Mouse (Mus musculus) midbrain, embryonic 12.5 days (tissue): Measurements from ENCODE around the gene Gsdma. TPM values are rescaled to one million over a fixed set of nuclear protein-coding genes. Genes with fewer than 3 reads are reported as not detected.
"Not testable (repeated sequence)": the region's sequence is repeated elsewhere in the genome, so short reads cannot be mapped to it uniquely, and the experiment has no call there.

Experiments used
- ATAC-seq: fragments of 200-750 bp; cut with Nextera tagmentation; 2 replicates; pipeline ENCODE4 v1.8.0; 2017; ENCODE audit warnings: low read depth, moderate TSS enrichment, moderate library complexity; ENCODE audit not compliant: low FRiP score
- H3K27ac ChIP-seq: fragments of 300-500 bp; sonication (generic); replicated peaks from 2 replicates; pipeline ENCODE4 v1.5.1; 2016; ENCODE audit warnings: mild to moderate bottlenecking
- H3K27me3 ChIP-seq: fragments of 300-500 bp; sonication (generic); 2 replicates; pipeline ENCODE4 v1.6.1; 2016; ENCODE audit warnings: mild to moderate bottlenecking
- H3K36me3 ChIP-seq: fragments of 300-500 bp; sonication (generic); 2 replicates; pipeline ENCODE4 v1.6.1; 2016
- H3K4me1 ChIP-seq: fragments of 300-500 bp; sonication (generic); 2 replicates; pipeline ENCODE4 v1.6.1; 2016
- H3K4me2 ChIP-seq: fragments of 300-500 bp; sonication (generic); replicated peaks from 2 replicates; pipeline ENCODE4 v1.6.1; 2016; ENCODE audit warnings: mild to moderate bottlenecking, moderate library complexity
- H3K4me3 ChIP-seq: fragments of 300-500 bp; sonication (generic); 2 replicates; pipeline ENCODE4 v1.5.1; 2016; ENCODE audit warnings: mild to moderate bottlenecking
- H3K9ac ChIP-seq: fragments of 300-500 bp; sonication (generic); replicated peaks from 2 replicates; pipeline ENCODE4 v1.6.1; 2016; ENCODE audit warnings: mild to moderate bottlenecking, moderate library complexity
- H3K9me3 ChIP-seq: fragments of 300-500 bp; sonication (generic); 2 replicates; pipeline ENCODE4 v1.6.1; 2016; ENCODE audit warnings: mild to moderate bottlenecking
- WGBS: fragments of 180-500 bp; shearing (Covaris S2); methylation state at CpG from one replicate; pipeline ENCODE4 v1.1.7; 2016; 5-methylcytosine and 5-hydroxymethylcytosine counted together
- polyA plus RNA-seq: library from polyadenylated mRNA; unstranded; fragments of >200 nt; fragmentation: Nextera tagmentation; extraction: Ambion mirVana; gene quantifications from 2 replicates; pipeline ENCODE4 v1.2.1, GENCODE M21; 2016

The Gsdma gene
- not detected in 2 replicates for polyA plus RNA-seq

GRCm38 (mm10) chr11:98664091-98664490 is at the start of gene Gsdma:
Gsdma (plus strand) TSS chr11:98664351.
- ATAC-seq, result no peak
- Histone ChIP-seq H3K36me3 (no peaks in the 10 kb centered on the region), H3K4me3 (no peak within 1 kb of the TSS), H3K9ac (no peak within 1 kb of the TSS), H3K4me1 (no peaks in the 10 kb centered on the region), H3K9me3 (no peaks in the 10 kb centered on the region), H3K27me3 (peaks cover 30% of the 10 kb centered on the region), H3K27ac (no peak within 1 kb of the TSS), H3K4me2 (no peak within 1 kb of the TSS)
- 38% methylated on average over 4 of the region's 4 CpGs for WGBS

- H3K27me3 ChIP-seq, result no peaks in the 10 kb centered on the region
- H3K9ac ChIP-seq, result no peak overlapping the region
- no peak for ATAC-seq
- WGBS, result 94% methylated on average over 13 of the region's 13 CpGs
- H3K9me3 ChIP-seq, result peaks cover 6% of the 10 kb centered on the region; the same call in 1 of the 2 replicates
- no peak overlapping the region for H3K4me2 ChIP-seq
- H3K4me3 ChIP-seq, result no peak overlapping the region
- H3K27ac ChIP-seq, result no peak overlapping the region
- H3K4me1 ChIP-seq, result no peaks in the 10 kb centered on the region
- H3K36me3 ChIP-seq, result no peaks in the 10 kb centered on the region
These were observed 43.4 kb upstream of the Gsdma start for GRCm38 (mm10) chr11:98620791-98621190.

GRCm38 (mm10) chr11:98623981-98624380 is 40.2 kb upstream of the Gsdma start:
- WGBS, result 87% methylated on average over 6 of the region's 6 CpGs
- not testable (repeated sequence) for H3K4me2 ChIP-seq

GRCm38 (mm10) chr11:98624381-98624780 is 39.8 kb upstream of the Gsdma start:
- not testable (repeated sequence) for H3K27me3 ChIP-seq, H3K9me3 ChIP-seq, H3K36me3 ChIP-seq, H3K27ac ChIP-seq, H3K4me2 ChIP-seq, H3K4me1 ChIP-seq, H3K9ac ChIP-seq, ATAC-seq, H3K4me3 ChIP-seq
- WGBS, result 95% methylated on average over 2 of the region's 2 CpGs

More at GRCm38 (mm10) chr11:98623981-98624380, 40.2 kb upstream of the Gsdma start:
- ATAC-seq, H3K9me3 ChIP-seq, H3K4me1 ChIP-seq, H3K27ac ChIP-seq, H3K36me3 ChIP-seq, H3K4me3 ChIP-seq, H3K27me3 ChIP-seq, H3K9ac ChIP-seq: not testable (repeated sequence)

GRCm38 (mm10) chr11:98625611-98626410 is 38.3 kb upstream of the Gsdma start, which contains the start of the genes Gm12355 and Gsdma3:
Gm12355 (minus strand) TSS chr11:98625661.
Gsdma3 (plus strand) TSS chr11:98626360.
- no peak within 1 kb of the TSS for H3K4me2 ChIP-seq
- no peak within 1 kb of the TSS for H3K4me3 ChIP-seq
- no peak for ATAC-seq
- H3K9ac ChIP-seq, result no peak within 1 kb of the TSS
- peaks cover 3% of the 10 kb centered on the region; the same call in 1 of the 2 replicates for H3K9me3 ChIP-seq
- H3K4me1 ChIP-seq, result no peaks in the 10 kb centered on the region
- H3K27me3 ChIP-seq, result no peaks in the 10 kb centered on the region
- no peak within 1 kb of the TSS for H3K27ac ChIP-seq
- H3K36me3 ChIP-seq, result no peaks in the 10 kb centered on the region
- 91% methylated on average over 10 of the region's 10 CpGs for WGBS

GRCm38 (mm10) chr11:98628706-98629105 is 35.4 kb upstream of the Gsdma start:
- ATAC-seq, result no peak
- H3K4me3 ChIP-seq, result no peak overlapping the region
- H3K9ac ChIP-seq, result no peak overlapping the region
- H3K4me1 ChIP-seq, result no peaks in the 10 kb centered on the region
- H3K27ac ChIP-seq, result no peak overlapping the region
- no peaks in the 10 kb centered on the region for H3K9me3 ChIP-seq
- no peak overlapping the region for H3K4me2 ChIP-seq
- WGBS, result 100% methylated on average over 3 of the region's 3 CpGs
- H3K36me3 ChIP-seq, result no peaks in the 10 kb centered on the region
- H3K27me3 ChIP-seq, result peaks cover 8% of the 10 kb centered on the region; the same call in 1 of the 2 replicates

- no peak for ATAC-seq
- no peak overlapping the region for H3K9ac ChIP-seq
- H3K4me2 ChIP-seq, result no peak overlapping the region
- 87% methylated on average over 5 of the region's 5 CpGs for WGBS
- no peak overlapping the region for H3K4me3 ChIP-seq
- H3K36me3 ChIP-seq, result no peaks in the 10 kb centered on the region
- no peaks in the 10 kb centered on the region for H3K9me3 ChIP-seq
- no peaks in the 10 kb centered on the region for H3K4me1 ChIP-seq
- H3K27ac ChIP-seq, result no peak overlapping the region
- peaks cover 8% of the 10 kb centered on the region; the same call in 1 of the 2 replicates for H3K27me3 ChIP-seq
These were observed 33.5 kb upstream of the Gsdma start for GRCm38 (mm10) chr11:98630646-98631045.

- H3K4me3 ChIP-seq, ATAC-seq, H3K4me1 ChIP-seq, H3K9me3 ChIP-seq, H3K36me3 ChIP-seq, H3K27ac ChIP-seq, H3K27me3 ChIP-seq, H3K9ac ChIP-seq, H3K4me2 ChIP-seq: not testable (repeated sequence)
- 42% methylated on average over 10 of the region's 10 CpGs for WGBS
These were observed 28.7 kb upstream of the Gsdma start for GRCm38 (mm10) chr11:98635312-98635970.

- H3K27me3 ChIP-seq, result peaks cover 7% of the 10 kb centered on the region; the same call in 1 of the 2 replicates
- H3K4me1 ChIP-seq, result no peaks in the 10 kb centered on the region
- 63% methylated on average over 1 of the region's 1 CpGs for WGBS
- no peak for ATAC-seq
- no peak overlapping the region for H3K27ac ChIP-seq
- no peak overlapping the region for H3K4me2 ChIP-seq
- H3K4me3 ChIP-seq, result no peak overlapping the region
- no peak overlapping the region for H3K9ac ChIP-seq
- no peaks in the 10 kb centered on the region for H3K36me3 ChIP-seq
- no peaks in the 10 kb centered on the region for H3K9me3 ChIP-seq
These were observed 26.6 kb upstream of the Gsdma start for GRCm38 (mm10) chr11:98637501-98637900.

GRCm38 (mm10) chr11:98640091-98640490 is 24.1 kb upstream of the Gsdma start:
- Histone ChIP-seq H3K27me3 (no peaks in the 10 kb centered on the region; the same call in 1 of the 2 replicates), H3K4me3 (no peak overlapping the region)

GRCm38 (mm10) chr11:98644757-98645156 is 19.4 kb upstream of the Gsdma start:
- no peaks in the 10 kb centered on the region for H3K9me3 ChIP-seq
- H3K27me3 ChIP-seq, result no peaks in the 10 kb centered on the region; the same call in 1 of the 2 replicates
- no peak overlapping the region for H3K4me2 ChIP-seq
- H3K9ac ChIP-seq, result no peak overlapping the region
- H3K36me3 ChIP-seq, result no peaks in the 10 kb centered on the region
- ATAC-seq, result no peak
- H3K4me1 ChIP-seq, result no peaks in the 10 kb centered on the region
- H3K4me3 ChIP-seq, result no peak overlapping the region
- H3K27ac ChIP-seq, result no peak overlapping the region
- 79% methylated on average over 3 of the region's 3 CpGs for WGBS

More at GRCm38 (mm10) chr11:98640091-98640490, 24.1 kb upstream of the Gsdma start:
- Histone ChIP-seq H3K36me3 (no peaks in the 10 kb centered on the region), H3K4me1 (no peaks in the 10 kb centered on the region), H3K4me2 (no peak overlapping the region), H3K9me3 (no peaks in the 10 kb centered on the region), H3K27ac (no peak overlapping the region), H3K9ac (no peak overlapping the region)
- no peak for ATAC-seq
- 77% methylated on average over 5 of the region's 5 CpGs for WGBS

- H3K4me1 ChIP-seq, result no peaks in the 10 kb centered on the region
- WGBS, result 88% methylated on average over 2 of the region's 2 CpGs
These were observed 18.2 kb upstream of the Gsdma start for GRCm38 (mm10) chr11:98645946-98646345.

More at GRCm38 (mm10) chr11:98645946-98646345, 18.2 kb upstream of the Gsdma start:
- Histone ChIP-seq H3K9me3 (no peaks in the 10 kb centered on the region), H3K4me2 (no peak overlapping the region), H3K4me3 (no peak overlapping the region), H3K9ac (no peak overlapping the region), H3K27me3 (no peaks in the 10 kb centered on the region; the same call in 1 of the 2 replicates), H3K36me3 (no peaks in the 10 kb centered on the region), H3K27ac (no peak overlapping the region)
- ATAC-seq, result no peak
